Mouse (Mus musculus): ENCODE results near the gene Col6a6. TPM values are rescaled to one million over a fixed set of nuclear protein-coding genes. Genes with fewer than 3 reads are reported as not detected.

Gene Col6a6
- total RNA-seq, 1 experiment: 0.58 TPM

DNA sequence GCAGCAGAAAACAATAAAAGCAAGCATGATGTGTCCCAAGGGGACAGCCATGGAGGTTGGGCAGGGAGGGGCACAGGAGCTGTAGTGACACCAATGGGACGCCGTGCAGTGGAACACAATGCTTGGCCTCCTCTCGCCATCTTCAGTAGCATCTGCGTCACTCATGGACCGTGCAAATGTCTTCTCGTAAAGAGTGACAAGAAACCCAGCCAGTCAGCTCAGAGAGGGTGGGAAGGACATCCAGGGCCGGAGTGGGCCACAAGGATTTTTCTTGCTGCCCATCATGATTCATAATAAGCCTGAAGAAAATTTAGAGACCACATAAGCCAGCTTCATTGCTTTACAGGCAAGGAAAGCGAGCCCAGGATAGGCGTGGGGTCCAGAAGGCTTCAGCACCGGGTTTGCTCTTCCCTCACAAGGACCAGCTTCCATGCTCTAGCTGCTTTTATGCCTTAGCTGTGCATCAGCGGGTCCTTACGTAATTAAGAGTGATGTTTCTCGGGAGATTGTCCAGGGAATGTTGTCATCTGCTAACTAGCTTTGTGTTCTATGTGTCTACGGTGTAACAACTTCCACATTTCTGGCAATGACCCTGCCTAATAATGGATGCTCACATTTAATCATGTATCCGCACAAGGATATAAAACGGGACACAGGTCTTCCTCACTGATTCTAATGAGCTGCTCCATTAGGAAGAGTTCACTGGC, 123.6 kb downstream of the Col6a6 start:
- in situ Hi-C loops (cut with MboI; ENCODE audit: low sequenced_read_pairs in 2 of 2, unreplicated experiment in 2 of 2): no loop called here
- Histone ChIP-seq H3K27ac (ENCODE audit: insufficient read depth, low read depth, low read length, poor library complexity, severe bottlenecking) (no peak overlapping the region), H3K9ac (ENCODE audit: insufficient read depth, low read depth, low read length, poor library complexity, severe bottlenecking) (no peak overlapping the region), H3K36me3 (ENCODE audit: control insufficient read depth, insufficient read depth, low read length, poor library complexity, severe bottlenecking) (no peaks in the 10 kb centered on the region), H3K4me3 (ENCODE audit: insufficient read depth in 1 of 2, low read depth in 1 of 2, low read length in 2 of 2, poor library complexity in 1 of 2, severe bottlenecking in 1 of 2) (no peak overlapping the region), H3K9me3 (ENCODE audit: control insufficient read depth, insufficient read depth, low read depth, low read length) (no peaks in the 10 kb centered on the region), H3K4me1 (ENCODE audit: control insufficient read depth in 2 of 2, insufficient read depth in 2 of 2, low read length in 2 of 2, poor library complexity in 1 of 2) (no peaks in the 10 kb centered on the region)
- TF ChIP-seq MAFK (IDR thresholded peaks at IDR 0.05; ENCODE audit: insufficient read depth, low read depth, low read length): no peak
- no peak for TF ChIP-seq ZC3H11A (IDR thresholded peaks at IDR 0.05; ENCODE audit: borderline replicate concordance, low read depth, low read length)
- no peak for TF ChIP-seq CHD2 (IDR thresholded peaks at IDR 0.05; ENCODE audit: low read depth, low read length)
- no peak for DNase-seq (ENCODE audit: low read depth, low spot score)

GRCm38 (mm10) chr9:105701966-105702365, 126.0 kb downstream of the Col6a6 start:
- TF ChIP-seq HCFC1 (IDR thresholded peaks at IDR 0.05; ENCODE audit: borderline replicate concordance, insufficient read depth, low read length) (no peak), CHD2 (IDR thresholded peaks at IDR 0.05; ENCODE audit: low read depth, low read length) (no peak), ZC3H11A (IDR thresholded peaks at IDR 0.05; ENCODE audit: borderline replicate concordance, low read depth, low read length) (no peak), ZNF384 (IDR thresholded peaks at IDR 0.05; ENCODE audit: low read depth, low read length) (no peak), MAFK (IDR thresholded peaks at IDR 0.05; ENCODE audit: insufficient read depth, low read depth, low read length) (no peak)
- H3K27ac ChIP-seq (ENCODE audit: insufficient read depth, low read depth, low read length, poor library complexity, severe bottlenecking): no peak overlapping the region
- H3K36me3 ChIP-seq (ENCODE audit: control insufficient read depth, insufficient read depth, low read length, poor library complexity, severe bottlenecking): no peaks in the 10 kb centered on the region
- DNase-seq (ENCODE audit: low read depth, low spot score): no peak
- no peak overlapping the region for H3K9ac ChIP-seq (ENCODE audit: insufficient read depth, low read depth, low read length, poor library complexity, severe bottlenecking)
- H3K4me1 ChIP-seq (ENCODE audit: control insufficient read depth in 2 of 2, insufficient read depth in 2 of 2, low read length in 2 of 2, poor library complexity in 1 of 2): no peaks in the 10 kb centered on the region
- no peak overlapping the region for H3K4me3 ChIP-seq (ENCODE audit: insufficient read depth in 1 of 2, low read depth in 1 of 2, low read length in 2 of 2, poor library complexity in 1 of 2, severe bottlenecking in 1 of 2)
- in situ Hi-C loops (cut with MboI; ENCODE audit: low sequenced_read_pairs in 2 of 2, unreplicated experiment in 2 of 2): no loop called here
- H3K9me3 ChIP-seq (ENCODE audit: control insufficient read depth, insufficient read depth, low read depth, low read length): no peaks in the 10 kb centered on the region

DNA sequence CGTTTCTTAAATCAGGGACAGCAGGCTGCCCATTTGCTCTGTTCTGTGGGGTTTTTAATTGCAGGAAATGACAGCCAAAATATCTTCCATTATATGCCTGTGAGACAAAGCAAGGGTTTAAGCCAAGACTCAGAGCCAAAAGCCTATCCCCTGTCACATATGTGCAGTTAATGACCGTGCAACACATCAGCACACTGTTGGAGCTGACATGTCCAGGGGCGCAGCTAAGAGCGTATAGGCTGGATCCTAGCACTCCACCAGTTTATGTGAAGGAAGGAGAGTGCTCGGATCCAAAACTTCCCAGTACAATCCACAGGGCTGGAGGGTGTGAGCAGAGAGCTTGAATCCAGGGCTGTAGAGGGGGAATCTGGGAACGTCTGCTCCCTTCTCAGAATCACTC, 127.3 kb downstream of the Col6a6 start:
- in situ Hi-C loops (cut with MboI; ENCODE audit: low sequenced_read_pairs in 2 of 2, unreplicated experiment in 2 of 2): no loop called here
- no peaks in the 10 kb centered on the region for H3K4me1 ChIP-seq (ENCODE audit: control insufficient read depth in 2 of 2, insufficient read depth in 2 of 2, low read length in 2 of 2, poor library complexity in 1 of 2)
- no peak overlapping the region for H3K4me3 ChIP-seq (ENCODE audit: insufficient read depth in 1 of 2, low read depth in 1 of 2, low read length in 2 of 2, poor library complexity in 1 of 2, severe bottlenecking in 1 of 2)
- no peak overlapping the region for H3K27ac ChIP-seq (ENCODE audit: insufficient read depth, low read depth, low read length, poor library complexity, severe bottlenecking)
- TF ChIP-seq ZC3H11A (IDR thresholded peaks at IDR 0.05; ENCODE audit: borderline replicate concordance, low read depth, low read length): no peak
- TF ChIP-seq HCFC1 (IDR thresholded peaks at IDR 0.05; ENCODE audit: borderline replicate concordance, insufficient read depth, low read length): no peak
- no peak for TF ChIP-seq ZNF384 (IDR thresholded peaks at IDR 0.05; ENCODE audit: low read depth, low read length)
- TF ChIP-seq CHD2 (IDR thresholded peaks at IDR 0.05; ENCODE audit: low read depth, low read length): no peak
- TF ChIP-seq MAFK (IDR thresholded peaks at IDR 0.05; ENCODE audit: insufficient read depth, low read depth, low read length): no peak
- no peaks in the 10 kb centered on the region for H3K9me3 ChIP-seq (ENCODE audit: control insufficient read depth, insufficient read depth, low read depth, low read length)
- DNase-seq (ENCODE audit: low read depth, low spot score): no peak
- H3K9ac ChIP-seq (ENCODE audit: insufficient read depth, low read depth, low read length, poor library complexity, severe bottlenecking): no peak overlapping the region
- no peaks in the 10 kb centered on the region for H3K36me3 ChIP-seq (ENCODE audit: control insufficient read depth, insufficient read depth, low read length, poor library complexity, severe bottlenecking)

- no peaks in the 10 kb centered on the region for H3K36me3 ChIP-seq (ENCODE audit: control insufficient read depth, insufficient read depth, low read length, poor library complexity, severe bottlenecking)
- TF ChIP-seq ZNF384 (IDR thresholded peaks at IDR 0.05; ENCODE audit: low read depth, low read length): no peak
- TF ChIP-seq HCFC1 (IDR thresholded peaks at IDR 0.05; ENCODE audit: borderline replicate concordance, insufficient read depth, low read length): no peak
- TF ChIP-seq CHD2 (IDR thresholded peaks at IDR 0.05; ENCODE audit: low read depth, low read length): no peak
- no peak for TF ChIP-seq MAFK (IDR thresholded peaks at IDR 0.05; ENCODE audit: insufficient read depth, low read depth, low read length)
- TF ChIP-seq ZC3H11A (IDR thresholded peaks at IDR 0.05; ENCODE audit: borderline replicate concordance, low read depth, low read length): no peak
- in situ Hi-C loops (cut with MboI; ENCODE audit: low sequenced_read_pairs in 2 of 2, unreplicated experiment in 2 of 2): loop anchor here in 1 of 2 experiments (10.0 to 25.0 kb wide), 2 partner anchors 157 to 339 kb away; no protein-coding TSS in a partner anchor
- no peak overlapping the region for H3K9ac ChIP-seq (ENCODE audit: insufficient read depth, low read depth, low read length, poor library complexity, severe bottlenecking)
- no peak overlapping the region for H3K27ac ChIP-seq (ENCODE audit: insufficient read depth, low read depth, low read length, poor library complexity, severe bottlenecking)
- H3K9me3 ChIP-seq (ENCODE audit: control insufficient read depth, insufficient read depth, low read depth, low read length): no peaks in the 10 kb centered on the region
- H3K4me1 ChIP-seq (ENCODE audit: control insufficient read depth in 2 of 2, insufficient read depth in 2 of 2, low read length in 2 of 2, poor library complexity in 1 of 2): no peaks in the 10 kb centered on the region
- H3K4me3 ChIP-seq (ENCODE audit: insufficient read depth in 1 of 2, low read depth in 1 of 2, low read length in 2 of 2, poor library complexity in 1 of 2, severe bottlenecking in 1 of 2): no peak overlapping the region
- DNase-seq (ENCODE audit: low read depth, low spot score): no peak
Measured at GRCm38 (mm10) chr9:105697764-105698396, 130.1 kb downstream of the Col6a6 start.
